In the genomic region with DNA sequence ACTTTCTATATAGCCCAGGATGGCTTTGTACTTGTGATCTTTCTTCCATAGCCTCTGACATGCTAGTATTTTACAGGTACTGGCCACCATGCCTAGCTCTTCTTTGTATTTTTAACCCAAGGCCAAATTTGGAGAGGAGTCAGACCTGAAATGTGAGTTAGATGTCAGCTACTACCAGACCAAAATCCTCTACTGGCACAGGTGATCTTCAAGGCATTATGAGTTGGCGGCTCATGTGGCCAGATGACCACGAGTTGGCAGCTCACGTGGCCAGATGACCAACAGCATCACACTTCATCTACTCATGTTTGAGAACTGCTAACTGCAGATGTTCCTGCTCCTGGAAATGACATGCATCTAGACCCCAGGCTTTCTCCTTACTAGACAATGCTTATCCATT, we compare ENCODE assay signal across 34 mouse cellular contexts. TPM values are rescaled to one million over a fixed set of nuclear protein-coding genes. Genes with fewer than 3 reads are reported as not detected.
"Had no signal": no experiment of that assay in that cellular context is flagged by ENCODE, and none has a peak within 500 bp of the region (broad histone marks: within the 10 kb centered on the region; RNA-seq: fewer than 3 reads in every experiment).

No protein-coding gene starts in this region.

- H3K27ac ChIP-seq: limb, embryonic 10.5 days; limb, embryonic 12.5 days; limb, embryonic 13.5 days; limb, embryonic 15.5 days; liver, embryonic 12.5 days; liver, embryonic 13.5 days; liver, embryonic 14.5 days; liver, embryonic 15.5 days; lung, embryonic 15.5 days; macrophage; midbrain, embryonic 10.5 days; midbrain, embryonic 12.5 days; midbrain, embryonic 13.5 days; midbrain, embryonic 15.5 days; neural tube, embryonic 12.5 days had no signal

- ATAC-seq: liver, embryonic 12.5 days; liver, postnatal 0 days; lung, postnatal 0 days; midbrain, embryonic 13.5 days; midbrain, embryonic 15.5 days; midbrain, embryonic 16.5 days had no signal

- H3K4me2 ChIP-seq: limb, embryonic 12.5 days; limb, embryonic 13.5 days; limb, embryonic 15.5 days; liver, embryonic 11.5 days; liver, embryonic 12.5 days; liver, embryonic 13.5 days; liver, embryonic 15.5 days; lung, embryonic 14.5 days; lung, embryonic 15.5 days; midbrain, embryonic 11.5 days; midbrain, embryonic 12.5 days; midbrain, embryonic 13.5 days; midbrain, embryonic 15.5 days; neural tube, embryonic 12.5 days had no signal

- H3K4me3 ChIP-seq: limb, embryonic 10.5 days; limb, embryonic 12.5 days; limb, embryonic 13.5 days; limb, embryonic 15.5 days; liver, embryonic 12.5 days; liver, embryonic 13.5 days; liver, embryonic 15.5 days; lung, embryonic 15.5 days; megakaryocyte, embryonic 14.5 days; midbrain, embryonic 10.5 days; midbrain, embryonic 12.5 days; midbrain, embryonic 13.5 days; midbrain, embryonic 15.5 days; myocyte; neural tube, embryonic 12.5 days had no signal

- H3K36me3 ChIP-seq: limb, embryonic 10.5 days; limb, embryonic 12.5 days; limb, embryonic 13.5 days; limb, embryonic 15.5 days; liver, embryonic 12.5 days; liver, embryonic 13.5 days; liver, embryonic 15.5 days; lung, embryonic 15.5 days; midbrain, embryonic 10.5 days; midbrain, embryonic 12.5 days; midbrain, embryonic 13.5 days; midbrain, embryonic 15.5 days; neural tube, embryonic 12.5 days had no signal

- H3K27me3 ChIP-seq: limb, embryonic 12.5 days; limb, embryonic 13.5 days; limb, embryonic 15.5 days; liver, embryonic 13.5 days; lung, embryonic 15.5 days; midbrain, embryonic 12.5 days; midbrain, embryonic 13.5 days; midbrain, embryonic 15.5 days; neural tube, embryonic 12.5 days had no signal

- DNase-seq: left cerebral cortex, postnatal 4 days; liver; liver, embryonic 13.5 days; liver, postnatal 0 days; lung, adult 18-20 months; lung, adult 2 months; lung, embryonic 14.5 days; lung, postnatal 10 days; lung, postnatal 14 days; lung, postnatal 36 days; lung, postnatal 4 days; midbrain, embryonic 14.5 days had no signal

- H3K9me3 ChIP-seq: limb, embryonic 10.5 days; limb, embryonic 12.5 days; limb, embryonic 13.5 days; limb, embryonic 15.5 days; liver, embryonic 12.5 days; liver, embryonic 13.5 days; liver, embryonic 15.5 days; lung, embryonic 15.5 days; midbrain, embryonic 10.5 days; midbrain, embryonic 12.5 days; midbrain, embryonic 15.5 days; neural tube, embryonic 12.5 days had no signal

- H3K4me1 ChIP-seq: limb, embryonic 10.5 days; liver, embryonic 12.5 days; liver, embryonic 13.5 days; liver, embryonic 15.5 days; midbrain, embryonic 10.5 days; midbrain, embryonic 12.5 days; midbrain, embryonic 13.5 days; midbrain, embryonic 15.5 days; neural tube, embryonic 12.5 days had no signal

- H3K9ac ChIP-seq: limb, embryonic 12.5 days; limb, embryonic 13.5 days; limb, embryonic 15.5 days; liver, embryonic 12.5 days; liver, embryonic 13.5 days; liver, embryonic 14.5 days; liver, embryonic 15.5 days; liver, postnatal 0 days; lung, embryonic 14.5 days; lung, embryonic 15.5 days; midbrain, embryonic 12.5 days; midbrain, embryonic 13.5 days; midbrain, embryonic 15.5 days; neural tube, embryonic 12.5 days had no signal

RNA-seq across cellular contexts. Expression of gene 2010109A12Rik, which starts 12.1 kb away (rescaled TPM):
- total RNA-seq: midbrain, postnatal 0 days had no signal
- polyA plus RNA-seq: liver, adult 2 months; lung, adult 2 months; macrophage; myocyte had no signal
